Mouse (Mus musculus) bone marrow, adult 2 months (tissue): ENCODE results near the gene Sgms1.

Experiments used
- CTCF ChIP-seq: fragments of 200-500 bp; IDR thresholded peaks from 2 replicates; pipeline ENCODE4 v1.5.1; 2011; ENCODE audit warnings: low read length, control low read depth; ENCODE audit not compliant: control insufficient read depth, insufficient read depth
- POLR2A ChIP-seq: fragments of 200-500 bp; IDR thresholded peaks from 2 replicates; pipeline ENCODE4 v1.6.1; 2011; ENCODE audit warnings: low read depth, mild to moderate bottlenecking, control low read depth, low read length, borderline replicate concordance; ENCODE audit not compliant: control insufficient read depth

- no peak for TF ChIP-seq CTCF
- TF ChIP-seq POLR2A, result no peak
Measured at GRCm38 (mm10) chr19:32222083-32222482, 167.4 kb downstream of the Sgms1 start.
